Mouse (Mus musculus): ENCODE results near the gene Taf5. TPM values are rescaled to one million over a fixed set of nuclear protein-coding genes. Genes with fewer than 3 reads are reported as not detected.

Gene Taf5
- polyA plus RNA-seq, 1 experiment from 2014 or later, result 3.6 TPM

DNA sequence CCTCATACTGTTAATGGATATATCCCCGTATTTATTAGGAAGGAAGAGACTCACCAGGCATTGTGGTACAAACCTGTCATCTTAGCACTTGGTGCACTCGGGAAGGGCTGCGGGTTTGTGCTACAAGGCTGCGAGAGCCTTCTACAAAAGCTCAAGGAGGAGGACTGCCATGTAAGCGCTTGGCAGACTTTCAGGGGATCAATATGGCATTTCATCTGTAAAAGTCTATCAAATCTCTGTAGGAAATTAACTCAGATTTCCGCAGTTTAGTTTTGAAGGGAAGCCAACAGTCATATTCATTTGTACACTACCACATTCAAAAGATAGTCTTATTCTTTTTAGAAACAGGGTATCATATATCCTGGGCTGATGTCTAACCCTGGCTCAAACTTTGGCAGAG lies 35.8 kb upstream of the Taf5 start:
- H3K27me3 ChIP-seq (replicated peaks; ENCODE audit: control insufficient read depth, insufficient read depth, low read length), result no peaks in the 10 kb centered on the region
- H3K4me1 ChIP-seq (ENCODE audit: control insufficient read depth, insufficient read depth, low read length), result no peaks in the 10 kb centered on the region

DNA sequence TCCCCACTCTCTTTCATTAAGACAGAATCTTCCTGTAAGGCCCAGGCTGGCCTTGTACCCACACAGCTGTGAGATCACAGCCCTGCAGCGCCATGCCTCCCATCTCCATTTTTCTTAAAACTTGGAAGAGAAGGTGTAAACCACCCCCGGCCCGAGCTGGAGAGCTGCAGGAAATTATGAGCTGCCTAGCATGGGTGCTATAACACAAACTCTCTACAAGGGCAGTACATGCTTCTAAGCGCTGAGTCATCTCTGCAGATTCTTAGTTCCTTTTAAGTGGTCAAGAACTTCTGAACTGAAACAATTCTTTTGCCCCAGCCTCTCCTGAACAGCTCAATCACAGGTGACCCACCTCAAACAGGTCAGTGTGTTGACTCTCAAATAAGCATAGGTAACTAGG lies 32.6 kb upstream of the Taf5 start:
- Histone ChIP-seq H3K4me2 (ENCODE audit: low read depth, low read length) (no peak overlapping the region), H3K9me3 (ENCODE audit: control insufficient read depth, low read length) (no peaks in the 10 kb centered on the region), H3K27me3 (replicated peaks; ENCODE audit: control insufficient read depth, insufficient read depth, low read length) (no peaks in the 10 kb centered on the region), H3K27ac (ENCODE audit: low read length) (no peak overlapping the region), H3K9ac (ENCODE audit: low read depth, low read length) (no peak overlapping the region), H3K4me1 (ENCODE audit: control insufficient read depth, insufficient read depth, low read length) (no peaks in the 10 kb centered on the region), H3K36me3 (ENCODE audit: control insufficient read depth, insufficient read depth, low read length) (0 out of 2 replicates have a peak, but pooled peaks cover 12% of the 10 kb centered on the region), H3K4me3 (ENCODE audit: low read length) (no peak overlapping the region)
- ATAC-seq, result no peak
- WGBS, result 83% methylated on average over 4 of the region's 4 CpGs

More for the DNA sequence above, 35.8 kb upstream of the Taf5 start:
- Histone ChIP-seq H3K9ac (ENCODE audit: low read depth, low read length) (no peak overlapping the region), H3K9me3 (ENCODE audit: control insufficient read depth, low read length) (no peaks in the 10 kb centered on the region), H3K4me2 (ENCODE audit: low read depth, low read length) (no peak overlapping the region), H3K36me3 (ENCODE audit: control insufficient read depth, insufficient read depth, low read length) (0 out of 2 replicates have a peak, but pooled peaks cover 7% of the 10 kb centered on the region), H3K4me3 (ENCODE audit: low read length) (no peak overlapping the region), H3K27ac (ENCODE audit: low read length) (no peak overlapping the region)
- 91% methylated on average over 6 of the region's 6 CpGs for WGBS
- no peak for ATAC-seq

DNA sequence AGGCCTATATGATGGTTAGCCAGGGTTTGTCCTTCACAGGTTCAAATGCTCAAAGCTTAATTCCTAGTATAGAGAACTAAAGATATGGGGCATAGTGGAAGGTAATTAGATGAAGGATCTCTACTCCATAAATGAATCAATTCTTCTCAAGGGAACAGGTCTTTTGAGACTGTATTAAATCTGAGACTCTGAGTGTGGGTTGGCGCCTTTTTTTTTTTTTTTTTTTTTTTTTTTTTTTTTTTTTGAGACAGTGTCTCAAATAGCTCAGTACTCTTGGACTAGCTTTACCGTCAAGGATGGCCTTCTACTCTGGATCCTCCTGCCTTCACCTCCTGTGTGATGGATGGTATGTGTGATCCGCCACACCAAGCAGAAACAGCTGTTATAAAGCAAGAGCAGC lies 30.9 kb upstream of the Taf5 start:
- 0 out of 2 replicates have a peak, but pooled peaks cover 12% of the 10 kb centered on the region for H3K36me3 ChIP-seq (ENCODE audit: control insufficient read depth, insufficient read depth, low read length)

DNA sequence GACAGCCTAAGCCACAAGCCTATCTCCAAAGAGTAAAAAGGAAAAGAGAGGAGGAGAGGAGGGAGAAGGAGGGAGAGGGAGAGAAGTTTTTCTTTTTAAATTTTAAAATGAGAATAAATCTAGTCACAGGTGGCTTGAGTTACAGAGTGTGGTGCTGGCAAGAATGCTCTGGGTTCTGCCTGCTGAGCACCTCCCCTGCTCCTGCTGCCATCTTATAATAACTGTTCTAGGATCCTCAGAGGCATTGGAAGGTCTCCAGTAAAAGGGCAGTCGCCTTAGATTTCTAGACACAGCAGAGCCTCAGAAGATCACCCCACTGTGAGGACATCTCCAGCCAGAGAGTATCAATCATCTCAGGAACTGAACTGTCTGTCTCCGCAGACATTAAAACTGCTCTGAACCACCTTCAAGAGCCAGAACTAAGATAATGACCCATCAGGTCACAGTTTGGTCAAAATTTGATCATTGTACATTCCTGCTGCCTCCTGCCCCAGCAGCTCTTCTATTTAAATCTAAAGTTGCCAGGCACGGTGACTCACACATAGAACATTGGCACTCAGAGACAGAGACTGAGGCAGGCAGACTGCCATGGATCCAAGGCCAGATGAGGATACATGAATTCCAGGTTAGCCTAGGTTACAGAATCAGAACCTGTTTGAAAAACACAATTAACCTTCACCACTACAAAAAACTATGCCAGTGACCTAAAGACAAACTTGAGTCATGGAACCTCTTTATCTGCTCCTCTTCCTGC lies 26.6 kb upstream of the Taf5 start:
- H3K27ac ChIP-seq (ENCODE audit: low read length), result no peak overlapping the region
- no peak for ATAC-seq
- H3K36me3 ChIP-seq (ENCODE audit: control insufficient read depth, insufficient read depth, low read length), result 0 out of 2 replicates have a peak, but pooled peaks cover 6% of the 10 kb centered on the region
- no peaks in the 10 kb centered on the region for H3K27me3 ChIP-seq (replicated peaks; ENCODE audit: control insufficient read depth, insufficient read depth, low read length)
- H3K4me2 ChIP-seq (ENCODE audit: low read depth, low read length), result no peak overlapping the region
- no peak overlapping the region for H3K4me3 ChIP-seq (ENCODE audit: low read length)
- no peaks in the 10 kb centered on the region for H3K4me1 ChIP-seq (ENCODE audit: control insufficient read depth, insufficient read depth, low read length)
- H3K9ac ChIP-seq (ENCODE audit: low read depth, low read length), result no peak overlapping the region
- 86% methylated on average over 3 of the region's 3 CpGs for WGBS
- H3K9me3 ChIP-seq (ENCODE audit: control insufficient read depth, low read length), result no peaks in the 10 kb centered on the region

More for the DNA sequence above, 30.9 kb upstream of the Taf5 start:
- Histone ChIP-seq H3K27me3 (replicated peaks; ENCODE audit: control insufficient read depth, insufficient read depth, low read length) (no peaks in the 10 kb centered on the region), H3K9me3 (ENCODE audit: control insufficient read depth, low read length) (no peaks in the 10 kb centered on the region), H3K9ac (ENCODE audit: low read depth, low read length) (no peak overlapping the region), H3K4me2 (ENCODE audit: low read depth, low read length) (no peak overlapping the region), H3K27ac (ENCODE audit: low read length) (no peak overlapping the region), H3K4me3 (ENCODE audit: low read length) (no peak overlapping the region), H3K4me1 (ENCODE audit: control insufficient read depth, insufficient read depth, low read length) (no peaks in the 10 kb centered on the region)
- 88% methylated on average over 3 of the region's 3 CpGs for WGBS
- no peak for ATAC-seq

DNA sequence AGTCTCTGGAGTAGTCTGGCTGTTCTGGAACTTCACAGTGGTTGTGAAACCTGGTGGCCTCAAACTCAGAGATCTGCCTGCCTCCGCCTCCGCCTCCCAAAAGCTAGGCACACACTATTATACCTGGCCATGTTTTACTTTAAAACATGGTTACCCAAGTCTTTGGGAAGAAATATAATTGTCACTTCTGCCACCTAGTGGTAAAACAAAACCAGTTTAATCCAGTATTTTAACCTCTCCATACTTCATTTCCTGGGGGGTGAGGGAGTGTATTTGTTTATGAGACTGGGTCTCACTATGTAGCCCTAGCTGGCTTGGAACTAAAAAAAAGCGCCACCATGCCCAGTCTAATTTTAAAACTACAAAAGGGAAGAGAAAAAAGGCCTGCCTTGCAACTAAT lies 23.9 kb upstream of the Taf5 start:
- Histone ChIP-seq H3K9ac (ENCODE audit: low read depth, low read length) (no peak overlapping the region), H3K4me2 (ENCODE audit: low read depth, low read length) (no peak overlapping the region), H3K4me1 (ENCODE audit: control insufficient read depth, insufficient read depth, low read length) (0 out of 2 replicates have a peak, but pooled peaks cover 3% of the 10 kb centered on the region), H3K36me3 (ENCODE audit: control insufficient read depth, insufficient read depth, low read length) (0 out of 2 replicates have a peak, but pooled peaks cover 3% of the 10 kb centered on the region), H3K27me3 (replicated peaks; ENCODE audit: control insufficient read depth, insufficient read depth, low read length) (no peaks in the 10 kb centered on the region), H3K27ac (ENCODE audit: low read length) (no peak overlapping the region), H3K4me3 (ENCODE audit: low read length) (no peak overlapping the region), H3K9me3 (ENCODE audit: control insufficient read depth, low read length) (no peaks in the 10 kb centered on the region)
- no peak for ATAC-seq
- WGBS, result 85% methylated on average over 3 of the region's 3 CpGs

DNA sequence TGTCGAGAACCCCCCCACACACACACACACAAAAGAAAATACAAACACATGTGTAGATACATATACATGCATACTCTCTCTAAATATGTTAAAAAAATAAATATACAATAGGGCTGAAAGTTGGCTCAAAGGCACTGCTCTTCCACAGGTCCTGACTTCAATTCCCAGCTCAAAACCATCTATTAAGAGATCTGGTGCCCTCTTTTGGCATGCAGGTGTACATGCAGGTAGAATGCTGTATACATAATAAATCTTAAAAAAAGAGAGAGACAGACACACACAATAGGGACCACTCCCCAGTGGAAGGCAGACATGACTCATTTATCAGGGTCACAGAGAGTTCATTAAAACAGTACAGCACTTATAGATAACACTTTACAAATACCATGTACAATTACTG lies 21.2 kb upstream of the Taf5 start:
- WGBS, result 92% methylated on average over 1 of the region's 1 CpGs
- ATAC-seq, result no peak
- H3K36me3 ChIP-seq (ENCODE audit: control insufficient read depth, insufficient read depth, low read length), result no peaks in the 10 kb centered on the region
- no peaks in the 10 kb centered on the region for H3K27me3 ChIP-seq (replicated peaks; ENCODE audit: control insufficient read depth, insufficient read depth, low read length)
- peaks cover 20% of the 10 kb centered on the region for H3K4me1 ChIP-seq (ENCODE audit: control insufficient read depth, insufficient read depth, low read length)
- no peak overlapping the region for H3K4me3 ChIP-seq (ENCODE audit: low read length)
- H3K9ac ChIP-seq (ENCODE audit: low read depth, low read length), result no peak overlapping the region
- no peaks in the 10 kb centered on the region for H3K9me3 ChIP-seq (ENCODE audit: control insufficient read depth, low read length)
- H3K4me2 ChIP-seq (ENCODE audit: low read depth, low read length), result no peak overlapping the region
- no peak overlapping the region for H3K27ac ChIP-seq (ENCODE audit: low read length)

DNA sequence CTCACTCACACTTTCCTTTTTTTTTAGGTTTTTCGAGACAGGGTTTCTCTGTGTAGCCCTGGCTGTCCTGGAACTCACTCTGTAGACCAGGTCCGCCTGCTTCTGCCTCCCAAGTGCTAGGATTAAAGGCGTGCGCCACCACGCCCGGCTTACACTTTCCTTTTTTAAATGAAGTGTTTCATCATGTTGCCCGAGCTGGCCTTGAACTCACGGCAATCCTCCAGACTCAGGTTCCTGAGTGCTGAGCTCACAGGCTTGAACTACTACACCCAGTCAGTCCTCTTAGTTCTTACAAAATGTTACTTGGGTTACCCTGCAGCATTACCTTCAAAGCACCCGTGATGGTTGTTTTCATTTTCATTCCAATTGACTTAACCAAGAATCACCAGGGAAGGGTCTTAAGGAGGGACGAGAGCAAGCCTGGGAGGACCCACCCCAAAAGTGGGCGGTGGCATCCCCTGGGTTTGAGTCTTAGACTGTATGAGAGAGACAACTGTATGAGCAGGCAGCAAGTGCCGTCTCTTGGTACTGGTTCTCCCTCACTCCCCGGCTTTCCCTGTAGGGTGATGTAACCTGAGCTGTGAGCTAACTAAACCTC lies 20.2 kb upstream of the Taf5 start:
- no peaks in the 10 kb centered on the region for H3K9me3 ChIP-seq (ENCODE audit: control insufficient read depth, low read length)
- H3K4me1 ChIP-seq (ENCODE audit: control insufficient read depth, insufficient read depth, low read length), result peaks cover 21% of the 10 kb centered on the region

DNA sequence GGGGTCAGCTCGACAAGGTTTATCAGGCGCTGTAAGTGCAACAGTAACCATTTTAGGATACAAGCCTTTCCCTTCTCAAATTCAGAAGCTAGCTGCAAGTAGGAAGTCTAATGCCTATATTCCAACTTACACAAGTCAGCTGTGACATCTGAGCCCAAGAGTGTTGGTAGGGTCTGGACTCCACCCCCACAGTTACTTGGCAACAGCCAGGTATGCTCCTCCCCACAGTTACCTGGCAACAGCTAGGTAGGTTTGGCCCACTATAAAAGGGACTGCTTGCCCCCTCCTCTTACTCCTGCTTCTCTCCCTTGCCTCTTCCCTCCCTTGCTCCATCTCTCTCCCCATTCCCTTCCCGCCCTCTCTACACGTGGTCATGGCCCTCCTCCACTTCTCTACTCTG lies 18.5 kb upstream of the Taf5 start:
- peak overlapping the region; percentile 77 for H3K4me2 ChIP-seq (ENCODE audit: low read depth, low read length)
- no peak for ATAC-seq
- no peaks in the 10 kb centered on the region for H3K9me3 ChIP-seq (ENCODE audit: control insufficient read depth, low read length)
- H3K4me1 ChIP-seq (ENCODE audit: control insufficient read depth, insufficient read depth, low read length), result peaks cover 21% of the 10 kb centered on the region
- WGBS, result 63% methylated on average over 4 of the region's 4 CpGs
- no peak overlapping the region for H3K27ac ChIP-seq (ENCODE audit: low read length)
- H3K27me3 ChIP-seq (replicated peaks; ENCODE audit: control insufficient read depth, insufficient read depth, low read length), result no peaks in the 10 kb centered on the region
- no peak overlapping the region; the same call in 1 of the 2 replicates for H3K4me3 ChIP-seq (ENCODE audit: low read length)
- H3K9ac ChIP-seq (ENCODE audit: low read depth, low read length), result peak overlapping the region; percentile 5; the same call in 1 of the 2 replicates
- no peaks in the 10 kb centered on the region for H3K36me3 ChIP-seq (ENCODE audit: control insufficient read depth, insufficient read depth, low read length)

More for the DNA sequence above, 20.2 kb upstream of the Taf5 start:
- Histone ChIP-seq H3K27ac (ENCODE audit: low read length) (no peak overlapping the region), H3K4me2 (ENCODE audit: low read depth, low read length) (no peak overlapping the region), H3K27me3 (replicated peaks; ENCODE audit: control insufficient read depth, insufficient read depth, low read length) (no peaks in the 10 kb centered on the region), H3K4me3 (ENCODE audit: low read length) (no peak overlapping the region), H3K9ac (ENCODE audit: low read depth, low read length) (no peak overlapping the region), H3K36me3 (ENCODE audit: control insufficient read depth, insufficient read depth, low read length) (no peaks in the 10 kb centered on the region)
- ATAC-seq, result no peak
- WGBS, result 85% methylated on average over 13 of the region's 13 CpGs

DNA sequence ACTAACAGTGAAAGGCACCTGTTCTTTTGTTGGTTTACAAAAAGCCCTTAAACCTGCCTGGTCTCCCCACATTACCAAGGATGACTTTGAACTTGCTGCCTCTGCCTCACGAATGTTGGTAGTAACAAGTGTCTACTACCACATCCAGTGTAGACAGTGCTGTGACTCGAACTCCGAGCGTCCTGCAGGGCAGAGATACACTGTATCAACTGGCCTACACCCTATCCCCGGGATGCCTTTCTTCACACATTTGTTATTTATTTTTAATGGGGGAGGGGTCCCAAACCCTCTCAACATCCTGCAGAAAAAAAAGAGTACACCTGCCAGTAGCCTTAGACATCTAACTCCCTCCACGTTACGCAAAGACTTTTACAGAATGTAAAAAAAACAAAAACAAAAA lies 17.7 kb upstream of the Taf5 start:
- Histone ChIP-seq H3K27ac (ENCODE audit: low read length) (no peak overlapping the region), H3K9me3 (ENCODE audit: control insufficient read depth, low read length) (no peaks in the 10 kb centered on the region), H3K27me3 (replicated peaks; ENCODE audit: control insufficient read depth, insufficient read depth, low read length) (no peaks in the 10 kb centered on the region), H3K4me1 (ENCODE audit: control insufficient read depth, insufficient read depth, low read length) (peaks cover 21% of the 10 kb centered on the region), H3K9ac (ENCODE audit: low read depth, low read length) (peak overlapping the region; percentile 86), H3K36me3 (ENCODE audit: control insufficient read depth, insufficient read depth, low read length) (no peaks in the 10 kb centered on the region), H3K4me3 (ENCODE audit: low read length) (peak overlapping the region; percentile 91), H3K4me2 (ENCODE audit: low read depth, low read length) (peak overlapping the region; percentile 77)
- WGBS, result 5% methylated on average over 7 of the region's 7 CpGs
- ATAC-seq, result no peak
